Mouse (Mus musculus) limb, embryonic 10.5 days (tissue): ENCODE data around the gene Zyg11b. TPM values are rescaled to one million over a fixed set of nuclear protein-coding genes. Genes with fewer than 3 reads are reported as not detected.
A peak's percentile ranks its signal among the peaks of the same experiment; 100 is the strongest.

ENCODE experiments used
- DNase-seq: peaks from one replicate; pipeline ENCODE4 v3.0.0-alpha.2; 2017; ENCODE audit warnings: low spot score
- H3K27ac ChIP-seq: fragments of 300-500 bp; sonication (generic); 2 replicates; pipeline ENCODE4 v1.5.1; 2016; ENCODE audit warnings: mild to moderate bottlenecking
- H3K27me3 ChIP-seq: fragments of 300-500 bp; sonication (generic); 2 replicates; pipeline ENCODE4 v1.6.1; 2016; ENCODE audit warnings: low read depth, mild to moderate bottlenecking; ENCODE audit not compliant: poor library complexity, severe bottlenecking
- H3K36me3 ChIP-seq: fragments of 300-500 bp; sonication (generic); 2 replicates; pipeline ENCODE4 v1.6.1; 2016; ENCODE audit warnings: mild to moderate bottlenecking, moderate library complexity
- H3K4me1 ChIP-seq: fragments of 300-500 bp; sonication (generic); 2 replicates; pipeline ENCODE4 v1.6.1; 2016
- H3K4me3 ChIP-seq: fragments of 300-500 bp; sonication (generic); 2 replicates; pipeline ENCODE4 v1.5.1; 2016; ENCODE audit warnings: mild to moderate bottlenecking, moderate library complexity
- H3K9me3 ChIP-seq: fragments of 300-500 bp; sonication (generic); replicated peaks from 2 replicates; pipeline ENCODE4 v1.6.1; 2016; ENCODE audit warnings: mild to moderate bottlenecking
- WGBS: fragments of 180-500 bp; shearing (Covaris S2); methylation state at CpG from one replicate; pipeline ENCODE4 v1.1.7; 2016; 5-methylcytosine and 5-hydroxymethylcytosine counted together
- polyA plus RNA-seq: library from polyadenylated mRNA; unstranded; fragments of >200 nt; fragmentation: Nextera tagmentation; extraction: Ambion mirVana; gene quantifications from 2 replicates; pipeline ENCODE4 v1.2.1, GENCODE M21; 2016

Gene Zyg11b
- polyA plus RNA-seq, 1 experiment from 2014 or later: 13.6 TPM

GRCm38 (mm10) chr4:108302296-108302890, 1.5 kb upstream of the Zyg11b start:
- Histone ChIP-seq H3K36me3 (no peaks in the 10 kb centered on the region), H3K27ac (no peak overlapping the region), H3K9me3 (no peaks in the 10 kb centered on the region), H3K4me1 (peaks cover 19% of the 10 kb centered on the region), H3K27me3 (no peaks in the 10 kb centered on the region), H3K4me3 (no peak overlapping the region)
- 76% methylated on average over 5 of the region's 5 CpGs for whole genome bisulfite sequencing
- no peak for DNase-seq

- H3K27ac ChIP-seq: peak overlapping the region; percentile 94
- no peak for DNase-seq
These were observed 630 bp downstream of the Zyg11b start for GRCm38 (mm10) chr4:108300266-108300665.

GRCm38 (mm10) chr4:108276973-108277372, 23.9 kb downstream of the Zyg11b start:
- Histone ChIP-seq H3K4me3 (no peak overlapping the region), H3K27ac (no peak overlapping the region), H3K36me3 (peaks cover 8% of the 10 kb centered on the region; the same call in 1 of the 2 replicates), H3K27me3 (no peaks in the 10 kb centered on the region), H3K4me1 (no peaks in the 10 kb centered on the region), H3K9me3 (no peaks in the 10 kb centered on the region)
- WGBS: 96% methylated on average over 3 of the region's 3 CpGs
- no peak for DNase-seq

More at GRCm38 (mm10) chr4:108300266-108300665, 630 bp downstream of the Zyg11b start:
- no peaks in the 10 kb centered on the region for H3K36me3 ChIP-seq
- WGBS: 4% methylated on average over 14 of the region's 14 CpGs
- peak overlapping the region; percentile 94 for H3K4me3 ChIP-seq
- H3K9me3 ChIP-seq: no peaks in the 10 kb centered on the region
- H3K27me3 ChIP-seq: no peaks in the 10 kb centered on the region
- peaks cover 19% of the 10 kb centered on the region for H3K4me1 ChIP-seq

- H3K4me1 ChIP-seq: no peaks in the 10 kb centered on the region
- WGBS: 87% methylated on average over 4 of the region's 4 CpGs
- H3K4me3 ChIP-seq: no peak overlapping the region
These were observed 28.6 kb downstream of the Zyg11b start for GRCm38 (mm10) chr4:108272286-108272685.

GRCm38 (mm10) chr4:108265774-108266173, 35.1 kb downstream of the Zyg11b start:
- 96% methylated on average over 7 of the region's 7 CpGs for WGBS
- no peak overlapping the region for H3K4me3 ChIP-seq

More at GRCm38 (mm10) chr4:108272286-108272685, 28.6 kb downstream of the Zyg11b start:
- Histone ChIP-seq H3K27me3 (no peaks in the 10 kb centered on the region), H3K36me3 (peaks cover 27% of the 10 kb centered on the region), H3K27ac (no peak overlapping the region), H3K9me3 (no peaks in the 10 kb centered on the region)
- DNase-seq: no peak

GRCm38 (mm10) chr4:108253317-108253716, 47.6 kb downstream of the Zyg11b start:
- no peak for DNase-seq
- Histone ChIP-seq H3K4me1 (no peaks in the 10 kb centered on the region), H3K4me3 (no peak overlapping the region), H3K27ac (no peak overlapping the region), H3K9me3 (no peaks in the 10 kb centered on the region), H3K27me3 (no peaks in the 10 kb centered on the region), H3K36me3 (peaks cover 93% of the 10 kb centered on the region)
- WGBS: 92% methylated on average over 6 of the region's 6 CpGs

More at GRCm38 (mm10) chr4:108265774-108266173, 35.1 kb downstream of the Zyg11b start:
- H3K36me3 ChIP-seq: peaks cover 59% of the 10 kb centered on the region
- no peak for DNase-seq
- H3K4me1 ChIP-seq: no peaks in the 10 kb centered on the region
- H3K27me3 ChIP-seq: no peaks in the 10 kb centered on the region
- no peak overlapping the region for H3K27ac ChIP-seq
- H3K9me3 ChIP-seq: no peaks in the 10 kb centered on the region

GRCm38 (mm10) chr4:108250501-108250900, 50.4 kb downstream of the Zyg11b start:
- WGBS: 95% methylated on average over 9 of the region's 9 CpGs
- H3K36me3 ChIP-seq: peaks cover 76% of the 10 kb centered on the region
- no peak overlapping the region for H3K4me3 ChIP-seq
- H3K27ac ChIP-seq: no peak overlapping the region
- no peaks in the 10 kb centered on the region for H3K9me3 ChIP-seq
- no peaks in the 10 kb centered on the region for H3K4me1 ChIP-seq
- H3K27me3 ChIP-seq: no peaks in the 10 kb centered on the region
- no peak for DNase-seq

GRCm38 (mm10) chr4:108249314-108249713, 51.6 kb downstream of the Zyg11b start:
- H3K27ac ChIP-seq: no peak overlapping the region
- DNase-seq: no peak
- no peak overlapping the region for H3K4me3 ChIP-seq
- peaks cover 77% of the 10 kb centered on the region for H3K36me3 ChIP-seq
- H3K9me3 ChIP-seq: no peaks in the 10 kb centered on the region
- H3K27me3 ChIP-seq: no peaks in the 10 kb centered on the region
- no peaks in the 10 kb centered on the region for H3K4me1 ChIP-seq
- WGBS: 89% methylated on average over 3 of the region's 3 CpGs

- H3K36me3 ChIP-seq: peaks cover 53% of the 10 kb centered on the region
- no peak for DNase-seq
- 92% methylated on average over 3 of the region's 3 CpGs for WGBS
- no peak overlapping the region for H3K27ac ChIP-seq
- no peaks in the 10 kb centered on the region for H3K9me3 ChIP-seq
- no peaks in the 10 kb centered on the region for H3K4me1 ChIP-seq
- H3K27me3 ChIP-seq: no peaks in the 10 kb centered on the region
- no peak overlapping the region for H3K4me3 ChIP-seq
These were observed 67.2 kb downstream of the Zyg11b start for GRCm38 (mm10) chr4:108233654-108234053.

- Histone ChIP-seq H3K27me3 (peaks cover 7% of the 10 kb centered on the region; the same call in 1 of the 2 replicates), H3K36me3 (no peaks in the 10 kb centered on the region), H3K4me3 (no peak overlapping the region), H3K27ac (no peak overlapping the region), H3K4me1 (0 out of 2 replicates have a peak, but pooled peaks cover 3% of the 10 kb centered on the region), H3K9me3 (no peaks in the 10 kb centered on the region)
- DNase-seq: no peak
- 33% methylated on average over 3 of the region's 3 CpGs for WGBS
These were observed 75.5 kb downstream of the Zyg11b start for GRCm38 (mm10) chr4:108225341-108225872.

GRCm38 (mm10) chr4:108222507-108222906, 78.4 kb downstream of the Zyg11b start:
- H3K4me1 ChIP-seq: peaks cover 12% of the 10 kb centered on the region
- no peaks in the 10 kb centered on the region for H3K9me3 ChIP-seq
- H3K4me3 ChIP-seq: no peak overlapping the region
- no peak for DNase-seq
- no peak overlapping the region for H3K27ac ChIP-seq
- no peaks in the 10 kb centered on the region for H3K36me3 ChIP-seq
- H3K27me3 ChIP-seq: peaks cover 34% of the 10 kb centered on the region
- 94% methylated on average over 5 of the region's 5 CpGs for WGBS

GRCm38 (mm10) chr4:108219019-108219418, 81.9 kb downstream of the Zyg11b start:
- Histone ChIP-seq H3K36me3 (no peaks in the 10 kb centered on the region), H3K4me3 (no peak overlapping the region), H3K9me3 (no peaks in the 10 kb centered on the region), H3K27me3 (peaks cover 61% of the 10 kb centered on the region), H3K27ac (no peak overlapping the region), H3K4me1 (peaks cover 13% of the 10 kb centered on the region)
- WGBS: 4% methylated on average over 9 of the region's 9 CpGs
- peak; percentile 61 for DNase-seq

GRCm38 (mm10) chr4:108217332-108218179, 83.3 kb downstream of the Zyg11b start, which contains the start of gene Zyg11a:
TSS of gene Zyg11a (minus strand) at chr4:108218048.
- H3K27ac ChIP-seq: peak within 1 kb of the TSS; percentile 46; the same call in 1 of the 2 replicates
- WGBS: 2% methylated on average over 102 of the region's 107 CpGs
- H3K36me3 ChIP-seq: no peaks in the 10 kb centered on the region
- H3K27me3 ChIP-seq: peaks cover 61% of the 10 kb centered on the region
- H3K4me1 ChIP-seq: peaks cover 13% of the 10 kb centered on the region
- DNase-seq: peak; percentile 68
- H3K4me3 ChIP-seq: peak within 1 kb of the TSS; percentile 57
- H3K9me3 ChIP-seq: no peaks in the 10 kb centered on the region
